Mouse (Mus musculus) effector memory CD4-positive, alpha-beta T cell, adult 5 months (primary cell): ENCODE data around the gene Klhl13. TPM values are rescaled to one million over a fixed set of nuclear protein-coding genes. Genes with fewer than 3 reads are reported as not detected.

ENCODE experiments used
- polyA plus RNA-seq: library from polyadenylated mRNA; unstranded; fragments of 100-300 nt; shearing (Covaris generic); gene quantifications from one replicate; pipeline ENCODE4 v1.2.1, GENCODE M21; 2017

Gene Klhl13
- not detected for polyA plus RNA-seq

DNA sequence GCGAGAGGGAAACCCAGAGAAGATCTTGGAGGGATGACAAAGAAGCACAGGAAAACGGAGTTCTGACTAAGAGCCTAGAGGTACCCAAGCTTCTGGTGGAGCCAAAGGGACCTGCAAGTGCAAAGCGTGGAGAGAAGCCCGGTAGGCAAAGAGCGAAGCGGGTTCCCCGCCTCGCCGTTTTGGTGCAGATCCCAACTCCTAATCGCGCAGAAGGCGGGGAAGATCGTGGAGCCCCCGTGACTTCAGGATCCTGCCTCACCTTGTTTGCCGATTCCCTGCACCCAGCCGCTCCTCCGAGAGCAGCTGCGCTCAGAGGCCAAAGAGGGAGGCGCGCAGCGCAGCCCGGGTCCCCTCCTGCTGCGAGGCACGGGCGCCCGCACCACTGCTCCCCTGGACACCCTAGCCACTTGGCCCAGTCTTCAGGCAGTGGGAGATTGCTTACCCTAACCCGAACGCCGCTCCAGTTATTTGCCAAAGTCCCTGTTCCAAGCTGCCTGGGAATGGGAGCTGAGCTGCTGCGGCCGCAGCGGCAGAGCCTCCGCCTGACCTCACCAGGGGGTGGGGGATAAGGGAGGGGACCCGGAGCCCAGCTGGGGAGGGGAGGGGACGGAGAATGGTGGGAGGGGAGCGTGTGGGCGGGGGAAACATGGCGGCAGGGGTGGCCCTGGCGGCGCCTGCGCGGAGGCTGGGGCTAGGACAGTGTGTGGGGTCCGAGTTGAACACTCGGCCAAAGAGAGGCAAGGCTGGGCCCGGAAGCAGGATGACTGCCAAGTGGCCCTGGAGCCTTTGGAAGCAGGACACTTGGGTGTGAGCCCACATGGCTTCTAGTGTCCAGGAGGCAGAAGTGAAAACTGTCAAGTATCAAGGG is at the start of gene Klhl13:
TSS of gene Klhl13 (minus strand) at position 569 of the 868 bp plus-strand sequence.

